Mouse (Mus musculus) right cerebral cortex, postnatal 4 days (tissue): Measurements from ENCODE around the gene Hdc.

ENCODE experiments used
- DNase-seq: peaks from one replicate; pipeline ENCODE4 v3.0.0-alpha.2; 2022

Gene Hdc

GRCm38 (mm10) chr2:126599005-126599404, 20.1 kb downstream of the Hdc start:
- DNase-seq: no peak

- no peak for DNase-seq
Measured at GRCm38 (mm10) chr2:126598359-126598758, 20.7 kb downstream of the Hdc start.

GRCm38 (mm10) chr2:126597279-126598241, 21.5 kb downstream of the Hdc start:
- DNase-seq: no peak

- no peak for DNase-seq
Measured at GRCm38 (mm10) chr2:126596347-126597072, 22.6 kb downstream of the Hdc start.

- peak; percentile 77 for DNase-seq
Measured at GRCm38 (mm10) chr2:126593831-126594610, 25.1 kb downstream of the Hdc start.

GRCm38 (mm10) chr2:126591304-126591703, 27.8 kb downstream of the Hdc start:
- no peak for DNase-seq

- no peak for DNase-seq
Measured at GRCm38 (mm10) chr2:126587468-126587867, 31.6 kb downstream of the Hdc start.

- DNase-seq: no peak
Measured at GRCm38 (mm10) chr2:126584621-126585369, 34.3 kb downstream of the Hdc start.

GRCm38 (mm10) chr2:126583960-126584359, 35.1 kb downstream of the Hdc start:
- no peak for DNase-seq

GRCm38 (mm10) chr2:126579282-126579681, 39.8 kb downstream of the Hdc start:
- DNase-seq: no peak

GRCm38 (mm10) chr2:126577362-126577761, 41.7 kb downstream of the Hdc start:
- no peak for DNase-seq

- no peak for DNase-seq
Measured at GRCm38 (mm10) chr2:126575391-126576176, 43.5 kb downstream of the Hdc start.

GRCm38 (mm10) chr2:126572747-126573146, 46.4 kb downstream of the Hdc start:
- no peak for DNase-seq

GRCm38 (mm10) chr2:126572163-126572562, 46.9 kb downstream of the Hdc start:
- no peak for DNase-seq

GRCm38 (mm10) chr2:126563411-126564105, 55.5 kb downstream of the Hdc start:
- DNase-seq: no peak

- no peak for DNase-seq
Measured at GRCm38 (mm10) chr2:126560094-126560493, 59.0 kb downstream of the Hdc start.

- DNase-seq: no peak
Measured at GRCm38 (mm10) chr2:126555533-126555932, 63.6 kb downstream of the Hdc start.

- no peak for DNase-seq
Measured at GRCm38 (mm10) chr2:126553291-126553639, 65.8 kb downstream of the Hdc start.

- DNase-seq: peak; percentile 42
Measured at GRCm38 (mm10) chr2:126552357-126553290, 66.5 kb downstream of the Hdc start, which contains the start of gene Slc27a2. Gene Slc27a2 (plus strand): TSS chr2:126552407.

- no peak for DNase-seq
Measured at GRCm38 (mm10) chr2:126551896-126552295, 67.2 kb downstream of the Hdc start.
